Mouse (Mus musculus) monocyte, adult 5-6 weeks (primary cell): ENCODE results near the gene Hcn1. TPM values are rescaled to one million over a fixed set of nuclear protein-coding genes. Genes with fewer than 3 reads are reported as not detected.

Experiments used
- ATAC-seq: fragments of 153-309, 156-312 bp; replicated peaks from 2 replicates; pipeline ENCODE4 v1.8.0; 2017; ENCODE audit warnings: mild to moderate bottlenecking; ENCODE audit not compliant: low TSS enrichment, insufficient number of reproducible peaks, severe bottlenecking, poor library complexity, low FRiP score
- total RNA-seq: library from RNA; stranded (forward); fragments of 200-1000, 200-491, 200-594 nt; gene quantifications from 3 replicates; pipeline ENCODE4 v1.2.3, GENCODE M21; 2017

Hcn1 gene
- total RNA-seq, 1 experiment from 2014 or later: not detected

DNA sequence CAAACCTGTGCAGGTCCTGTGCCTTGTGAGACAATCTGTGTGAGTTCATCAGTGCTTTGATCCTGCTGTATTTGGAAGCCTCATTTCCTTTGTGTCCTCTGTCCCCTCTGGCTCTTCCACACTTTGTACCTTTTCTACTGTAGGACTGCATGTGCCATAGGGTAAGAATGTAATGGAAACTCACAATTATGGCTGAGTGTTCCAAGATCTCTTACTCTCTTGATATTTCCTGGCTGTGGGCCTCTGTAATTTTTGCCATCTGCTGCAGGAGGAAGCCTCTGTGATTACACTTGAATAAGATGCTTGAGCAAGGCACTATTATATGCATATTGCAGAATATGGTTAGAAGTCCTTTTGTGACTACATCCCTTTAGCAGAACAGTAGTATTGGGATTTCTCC is 240.2 kb downstream of the Hcn1 start:
- no peak for ATAC-seq

DNA sequence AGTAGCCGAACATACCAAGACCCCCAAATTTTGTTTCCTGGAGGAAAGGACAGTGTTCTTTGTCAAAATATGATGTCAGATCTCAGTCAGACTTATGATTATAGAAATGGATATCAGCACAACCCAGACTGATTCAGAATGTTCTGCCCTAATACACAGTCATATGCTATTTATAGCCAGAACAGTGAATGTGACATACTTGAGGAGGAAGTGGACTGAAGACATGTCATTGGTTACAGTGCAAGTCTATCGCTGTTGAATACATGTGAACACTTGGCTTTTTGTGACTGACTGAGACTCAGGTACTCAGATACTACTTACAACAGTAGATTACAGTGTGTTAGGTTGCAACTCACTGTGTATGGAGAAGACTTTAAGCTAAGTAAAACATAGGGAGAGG is 245.2 kb downstream of the Hcn1 start:
- ATAC-seq: no peak

DNA sequence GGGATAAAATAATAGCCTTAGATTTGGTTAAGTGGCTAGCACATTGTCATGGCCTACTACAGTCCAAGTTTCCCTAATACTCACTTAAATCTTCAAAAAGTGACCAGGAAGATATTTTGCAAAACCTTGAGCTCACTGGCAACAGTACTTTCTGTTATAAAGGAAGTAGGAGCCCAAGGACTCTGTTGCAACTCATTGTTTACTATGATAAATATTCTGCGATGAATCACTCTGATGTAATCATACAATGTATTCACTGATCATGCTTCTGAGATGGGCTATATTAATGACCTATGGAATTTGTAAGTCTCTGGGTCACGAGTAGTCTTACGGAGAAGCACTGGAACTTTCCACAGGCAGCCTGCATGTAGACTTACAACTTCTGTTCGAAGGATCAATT is 246.6 kb downstream of the Hcn1 start:
- ATAC-seq: no peak

DNA sequence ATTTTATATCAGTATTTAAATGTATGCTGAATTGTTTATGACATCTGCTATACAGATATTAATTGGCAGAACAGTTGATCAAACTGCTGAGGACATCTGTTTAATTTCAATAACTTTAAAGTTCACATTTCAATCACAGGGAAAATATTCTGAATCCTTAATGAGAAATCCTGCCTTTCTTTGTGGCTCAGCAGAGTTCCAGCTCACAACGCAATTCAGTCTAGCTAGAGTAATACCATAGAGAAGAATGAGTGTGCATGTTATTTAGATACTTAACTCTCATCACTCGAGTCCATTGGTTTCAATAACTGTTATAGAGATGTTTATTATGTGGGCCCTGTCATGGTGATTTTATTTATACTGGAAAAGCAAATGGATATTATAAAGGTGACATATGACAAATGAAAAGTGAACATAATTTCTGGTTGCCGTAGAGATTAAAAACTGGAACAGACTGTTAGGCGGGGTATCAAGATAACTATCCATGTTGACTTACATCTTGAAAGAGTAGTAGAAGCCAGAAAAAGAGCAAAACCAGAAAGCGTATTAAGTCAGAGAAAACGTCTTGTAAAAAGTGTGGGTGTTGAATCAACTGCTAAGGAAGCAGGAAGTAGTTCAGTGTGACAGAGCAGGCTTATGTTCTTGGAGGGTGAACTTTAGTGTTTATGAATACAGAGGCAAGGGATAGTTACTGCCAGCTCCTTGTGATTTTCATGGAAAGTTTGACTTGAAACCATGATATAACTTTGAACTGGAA is 250.0 kb downstream of the Hcn1 start:
- no peak for ATAC-seq

DNA sequence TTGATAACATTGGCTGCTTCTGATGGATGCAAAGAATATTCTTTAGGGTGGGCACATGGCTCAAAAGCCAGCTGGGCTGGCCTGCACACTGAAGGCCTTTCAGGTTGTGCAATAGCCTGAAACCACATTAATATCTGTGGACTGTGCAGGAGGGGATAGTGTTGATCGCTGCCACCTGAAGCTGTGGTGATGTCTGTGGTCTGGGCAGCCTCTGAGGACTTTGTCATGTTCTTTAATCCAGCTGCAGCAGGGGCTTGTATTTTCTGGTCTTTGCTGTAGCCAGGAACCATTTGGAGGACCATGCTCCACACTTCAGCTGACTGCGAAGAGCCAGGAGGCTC is 250.6 kb downstream of the Hcn1 start:
- no peak for ATAC-seq

DNA sequence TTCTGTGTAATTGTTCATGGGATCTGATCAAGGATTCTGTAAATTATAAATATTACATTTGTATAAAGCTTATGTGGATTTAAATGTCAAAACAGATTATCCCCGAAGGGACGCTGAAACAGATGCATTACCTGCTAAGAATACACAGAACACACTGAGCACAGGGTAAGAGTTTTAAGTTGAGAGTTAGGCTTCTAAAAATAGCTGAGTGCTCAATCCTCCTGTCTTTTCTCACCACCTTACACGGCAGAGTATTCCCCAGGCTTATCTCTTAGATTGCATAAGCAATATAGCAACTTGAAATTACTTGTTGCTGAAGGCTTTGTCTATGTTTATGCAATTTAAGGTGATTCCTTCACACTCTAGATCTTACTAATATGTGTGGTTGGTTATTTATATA is 256.3 kb downstream of the Hcn1 start:
- no peak for ATAC-seq

DNA sequence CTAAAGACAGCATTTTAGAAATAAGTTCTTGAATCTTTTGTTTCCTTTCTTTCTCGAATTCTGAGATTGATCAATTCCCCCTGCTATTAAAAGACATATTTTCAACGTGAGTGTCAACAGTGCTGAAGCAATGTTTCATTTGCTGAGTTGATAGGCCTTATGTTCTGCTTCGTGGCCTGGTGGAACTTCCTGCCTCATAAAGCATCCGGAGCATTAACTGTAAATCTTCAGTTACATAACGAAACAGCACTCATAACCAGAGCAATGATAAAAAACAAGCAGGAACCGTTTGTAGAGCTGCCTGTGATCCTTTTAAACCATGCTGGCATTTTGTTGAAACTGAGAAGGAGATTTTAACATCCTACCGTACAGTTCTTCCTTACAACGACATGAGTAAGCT is 275.7 kb downstream of the Hcn1 start:
- ATAC-seq: no peak

DNA sequence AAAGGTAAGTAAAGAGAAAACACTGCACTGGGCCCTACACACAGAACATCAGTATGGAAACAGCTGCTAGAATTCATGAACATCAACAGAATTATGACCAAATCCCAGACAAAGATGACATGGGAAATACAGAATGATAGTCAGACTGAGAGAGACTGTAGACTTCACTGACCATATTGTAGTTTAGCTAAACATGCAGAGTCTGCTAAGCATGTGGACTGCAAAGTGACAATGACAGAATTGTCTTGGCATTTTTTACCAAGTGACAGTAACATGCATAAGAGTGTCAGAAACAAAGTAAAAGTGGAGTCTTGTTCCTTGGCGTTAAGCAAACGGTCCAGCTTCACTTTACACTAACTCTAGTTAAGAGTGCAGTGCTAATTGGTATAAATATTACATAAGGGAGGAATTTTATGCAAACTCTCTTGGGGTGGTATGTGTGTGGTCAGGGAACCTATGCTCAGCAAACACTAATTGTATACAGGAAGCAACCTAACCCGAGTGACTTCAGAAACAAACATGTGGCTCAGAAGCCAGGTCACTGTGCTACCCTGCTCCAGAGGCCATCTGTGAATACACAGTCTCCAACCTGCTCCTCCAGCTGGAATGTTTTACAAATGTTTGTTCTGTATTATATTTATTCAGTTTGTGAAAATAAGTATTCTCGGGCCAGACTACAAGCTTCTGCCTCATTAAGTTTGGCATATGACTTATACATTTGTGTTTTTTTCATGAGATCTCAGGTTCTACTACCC is 278.5 kb downstream of the Hcn1 start:
- ATAC-seq: no peak

DNA sequence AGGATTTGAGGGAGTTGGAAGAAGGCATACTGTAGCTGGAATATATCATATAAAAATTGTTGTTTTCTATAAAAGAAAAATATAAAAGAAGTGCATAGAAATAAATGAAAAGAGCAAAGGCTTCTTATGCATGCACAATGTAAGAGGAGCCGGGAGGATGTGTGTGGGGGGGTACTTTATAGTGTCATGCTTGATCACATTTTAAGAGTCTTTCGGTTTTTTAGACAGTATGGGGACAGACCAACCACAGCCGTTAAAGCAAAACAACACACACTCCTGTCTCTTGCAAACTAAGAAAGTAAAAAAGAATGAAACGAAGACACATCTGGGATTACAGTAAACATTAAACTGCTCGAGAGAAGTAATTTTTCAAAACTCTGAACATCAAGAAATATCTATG is 290.0 kb downstream of the Hcn1 start:
- ATAC-seq: no peak

DNA sequence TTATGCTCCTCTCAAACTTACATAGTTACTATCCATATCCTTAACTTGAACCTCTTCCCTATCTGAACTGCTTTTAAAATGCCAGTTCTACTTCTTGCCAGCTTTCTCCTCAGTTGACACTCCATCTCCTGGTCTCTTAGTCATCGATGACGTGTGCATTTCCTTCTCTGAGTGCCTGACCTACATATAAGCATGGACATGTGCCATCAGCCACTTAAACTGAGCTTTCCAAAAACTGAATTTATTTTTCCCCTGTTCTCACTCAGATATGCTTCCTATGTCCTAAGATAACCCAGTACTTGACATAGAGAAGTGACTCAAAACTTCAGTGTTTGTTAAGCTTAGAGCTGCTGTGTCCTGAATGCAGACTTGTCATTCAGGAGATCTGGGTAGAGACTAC is 295.9 kb downstream of the Hcn1 start:
- no peak for ATAC-seq

DNA sequence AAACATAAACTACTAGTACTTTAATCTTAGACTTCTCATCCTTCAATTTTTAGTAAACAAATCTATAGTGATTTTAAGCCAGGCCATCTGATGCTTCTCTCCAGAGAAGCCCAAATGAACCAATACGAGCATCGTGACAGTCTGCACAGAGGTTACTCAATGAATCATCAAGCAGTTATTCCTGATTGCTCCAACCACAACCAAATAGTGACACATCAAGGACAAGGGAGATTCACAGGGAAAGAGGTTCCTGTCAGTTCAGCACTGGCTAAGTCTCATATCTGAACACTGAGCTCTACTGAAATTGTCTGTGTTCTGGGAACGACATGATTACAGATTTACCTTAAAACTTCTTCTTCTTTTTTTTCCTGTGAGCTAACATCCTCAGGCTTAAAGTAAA is 305.7 kb downstream of the Hcn1 start:
- no peak for ATAC-seq

DNA sequence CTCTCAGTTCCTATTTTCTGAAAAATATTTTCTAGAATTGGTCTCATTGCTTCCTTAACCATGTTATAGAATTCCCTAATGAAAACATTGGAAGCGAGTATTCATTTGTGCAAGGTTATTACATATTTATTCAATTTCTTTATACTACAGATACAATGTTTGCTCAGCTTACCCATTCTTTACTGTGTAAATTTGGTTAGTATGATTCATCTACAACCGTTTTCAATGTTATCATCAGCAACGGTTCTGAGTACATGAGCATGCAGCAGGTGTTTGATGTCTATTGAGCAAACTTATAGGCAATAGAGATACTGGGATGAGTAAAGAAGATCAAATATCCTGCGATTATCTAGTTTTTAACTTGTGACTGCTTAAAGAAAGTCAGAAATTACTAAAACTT is 327.6 kb downstream of the Hcn1 start:
- no peak for ATAC-seq

DNA sequence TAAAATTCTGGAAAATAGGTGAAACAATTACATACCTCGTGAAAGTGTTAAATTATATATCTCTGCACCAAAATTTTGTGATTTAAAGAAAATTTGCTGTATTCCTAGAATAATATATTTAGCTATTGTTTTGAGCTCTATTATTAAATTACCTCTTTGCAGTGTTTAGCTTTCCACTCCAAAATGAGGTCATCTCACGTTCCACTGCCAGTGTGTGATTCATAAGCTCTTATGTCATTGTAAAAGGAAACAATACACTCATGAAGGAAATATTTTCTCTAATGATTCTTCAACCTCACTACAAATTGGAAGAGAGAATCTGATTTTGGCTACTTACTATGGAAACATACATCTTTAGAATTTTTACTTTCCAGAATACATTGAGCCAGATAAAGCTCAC is 329.6 kb downstream of the Hcn1 start:
- ATAC-seq: no peak

DNA sequence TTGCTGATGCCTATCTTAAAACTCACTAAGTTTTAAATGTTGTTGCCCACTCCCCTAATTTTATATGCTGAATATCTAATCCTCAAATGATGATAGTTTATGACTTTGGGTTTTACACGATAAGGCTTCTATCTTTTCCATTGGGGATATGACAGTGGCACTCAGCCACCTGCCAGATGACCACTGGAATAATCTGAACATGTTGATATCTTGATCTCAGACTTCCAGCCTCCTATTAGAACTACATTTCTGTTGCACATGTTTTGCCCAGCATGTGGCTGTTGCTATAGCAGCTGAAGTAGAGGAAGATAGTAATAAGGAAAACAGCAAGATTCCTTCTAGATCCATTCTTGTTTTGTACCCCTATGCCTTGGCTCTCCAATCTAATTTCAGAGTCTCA is 336.6 kb downstream of the Hcn1 start:
- no peak for ATAC-seq

DNA sequence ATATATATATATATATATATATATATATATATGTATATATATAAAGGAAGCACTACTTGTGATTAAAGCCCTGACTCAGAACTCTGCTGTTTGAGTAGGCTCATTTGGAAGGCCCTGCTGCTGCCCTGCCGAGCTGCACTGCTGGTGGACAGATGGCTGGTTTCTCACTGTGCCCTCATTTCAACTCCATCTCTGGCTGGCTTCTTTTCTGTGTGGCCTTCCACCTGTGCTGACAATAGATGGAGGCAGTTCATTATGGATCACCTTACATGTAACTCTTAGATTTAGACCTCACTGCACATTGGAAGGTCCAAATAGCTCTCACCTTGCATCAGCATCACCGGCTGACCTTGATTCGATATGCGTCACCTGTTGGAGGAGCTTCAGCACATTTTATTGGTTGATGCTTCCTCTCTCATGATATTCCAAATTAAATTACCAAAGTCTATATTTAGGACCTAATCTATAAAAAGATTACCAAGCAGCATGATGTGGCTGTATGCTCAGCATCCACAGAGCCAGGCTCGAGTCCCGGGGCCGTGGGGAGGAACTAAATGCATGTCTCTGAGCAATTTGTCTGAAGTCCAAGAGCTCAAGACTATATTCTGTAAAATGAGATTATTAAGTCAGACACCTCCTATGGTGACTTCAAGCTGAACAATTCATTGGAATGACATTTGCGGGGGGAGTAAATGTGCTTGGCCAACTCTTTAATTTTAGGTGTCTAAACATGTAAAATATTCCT is 338.6 kb downstream of the Hcn1 start:
- no peak for ATAC-seq

DNA sequence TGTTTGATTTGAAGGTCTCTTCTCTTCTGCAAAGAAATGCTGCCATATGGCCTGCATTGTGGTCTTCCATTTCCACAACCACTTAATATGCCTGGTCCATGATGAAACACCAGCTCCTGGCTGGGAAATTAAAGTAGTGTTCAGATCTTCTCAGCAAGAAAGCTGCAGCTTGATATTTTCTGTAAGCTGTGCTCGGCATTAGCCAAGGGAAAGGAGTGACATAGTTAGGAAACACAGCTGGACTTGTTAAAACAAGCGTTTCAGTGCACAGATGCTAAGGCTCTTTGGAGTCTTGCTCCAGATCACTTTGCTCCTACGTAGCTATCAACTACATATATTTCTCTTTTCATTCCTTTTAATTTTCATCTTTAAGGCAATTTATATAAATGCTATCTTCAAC is 344.7 kb downstream of the Hcn1 start:
- no peak for ATAC-seq

DNA sequence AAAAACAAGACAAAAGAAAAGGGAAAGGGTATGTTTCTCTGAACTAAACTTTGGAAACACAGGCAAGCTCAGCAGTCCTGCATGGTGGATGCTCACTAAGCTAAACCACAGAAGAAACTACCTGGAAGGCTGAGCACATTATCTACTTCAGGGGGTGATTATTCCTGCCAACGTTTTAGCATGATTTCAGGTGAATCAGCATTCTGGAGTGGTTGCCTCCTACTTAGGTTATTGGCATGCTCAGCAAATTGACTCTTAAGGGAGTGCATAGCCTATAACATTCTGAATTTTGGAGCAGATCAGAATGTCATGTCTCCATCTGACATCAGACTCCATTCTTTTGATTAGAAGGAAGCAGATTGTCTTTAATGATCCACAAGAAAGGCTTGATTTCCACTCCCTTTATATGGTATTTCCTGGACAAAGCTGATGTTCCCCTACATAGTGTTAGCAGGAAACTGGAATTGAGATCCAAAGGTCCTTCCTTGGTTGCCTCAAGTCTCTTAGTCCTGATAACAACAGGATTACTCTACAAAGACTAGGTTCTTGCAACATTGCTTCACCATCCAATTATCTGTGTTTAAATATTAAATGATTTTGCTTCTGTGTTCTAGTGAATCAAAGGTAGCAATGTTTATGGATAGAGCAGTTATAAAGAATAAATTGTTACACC is 345.7 kb downstream of the Hcn1 start:
- no peak for ATAC-seq

DNA sequence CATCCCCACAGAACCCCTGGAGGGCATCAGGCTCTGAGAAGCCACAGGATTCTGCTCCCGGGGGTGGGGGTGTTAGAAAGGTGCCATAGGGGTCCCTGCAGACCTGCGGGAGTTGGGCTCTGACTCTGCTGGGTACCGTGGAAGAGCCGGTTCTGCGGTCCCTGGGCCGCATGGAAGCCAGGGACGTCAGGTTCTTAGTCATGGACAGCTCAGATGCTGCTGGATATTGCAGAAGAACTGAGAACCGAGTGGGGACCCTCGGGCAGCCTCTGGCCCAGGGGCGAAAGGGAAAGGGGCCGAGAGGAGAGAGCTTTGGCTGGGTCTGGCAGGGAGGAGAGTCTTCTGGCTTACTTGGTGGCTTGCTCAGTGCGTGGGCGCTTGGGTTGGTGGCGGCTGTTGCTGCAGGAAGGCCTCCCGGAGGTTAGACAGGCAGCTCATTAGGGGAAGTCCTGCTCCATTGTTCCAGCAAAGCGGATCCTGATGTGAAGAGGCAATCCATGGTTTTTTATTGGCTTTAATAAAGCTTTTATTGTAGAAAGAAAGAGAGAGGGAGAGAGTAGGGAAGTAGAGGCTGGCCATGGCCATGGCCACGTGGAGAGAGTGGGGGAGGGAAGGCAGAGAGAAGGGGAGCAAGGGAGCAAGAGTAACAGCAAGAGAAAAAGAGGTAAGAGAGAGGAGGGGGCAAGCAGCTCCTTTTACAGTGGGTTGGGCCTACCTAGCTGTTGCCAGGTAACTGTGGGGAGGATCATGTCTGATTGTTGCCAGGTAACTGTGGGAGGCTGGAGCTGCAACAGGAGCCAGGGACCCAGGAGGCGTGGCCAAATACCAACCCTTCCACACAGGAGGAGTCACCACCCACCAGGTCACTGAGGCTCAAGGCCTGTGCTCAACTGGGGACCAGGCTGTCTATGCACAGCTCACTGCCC is 356.6 kb downstream of the Hcn1 start:
- no peak for ATAC-seq
